Mouse (Mus musculus): ENCODE measurements around the gene H3f3b. TPM values are rescaled to one million over a fixed set of nuclear protein-coding genes. Genes with fewer than 3 reads are reported as not detected.

Gene H3f3b
- polyA plus RNA-seq, 1 experiment from 2014 or later: 647 TPM

DNA sequence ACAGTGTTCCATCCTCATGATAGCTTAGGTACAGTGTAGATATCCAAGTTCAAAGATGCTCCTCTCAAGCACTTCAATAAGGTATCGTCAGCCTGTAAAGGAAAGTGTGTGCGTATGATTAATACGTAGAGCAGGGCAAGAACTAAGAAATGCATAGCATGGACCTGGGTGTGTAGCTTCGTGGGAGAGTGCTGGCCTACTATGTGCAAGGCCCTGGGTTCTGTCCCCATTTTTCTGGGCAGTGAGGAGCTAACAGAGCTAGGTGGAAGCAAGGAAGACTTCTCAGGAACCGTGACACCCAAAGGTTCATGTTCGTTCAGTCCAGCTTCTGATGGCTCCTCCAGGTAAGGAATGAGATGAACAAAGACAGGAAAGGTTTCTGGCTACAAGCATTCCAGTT, 17.4 kb upstream of the H3f3b start:
- H3K4me3 ChIP-seq: no peak overlapping the region
- H3K27ac ChIP-seq (replicated peaks): no peak overlapping the region
- peaks cover 95% of the 10 kb centered on the region for H3K36me3 ChIP-seq
- no peak for ATAC-seq (ENCODE audit: extremely low read depth, insufficient number of reproducible peaks, low FRiP score, low TSS enrichment)
- WGBS: 91% methylated on average over 6 of the region's 6 CpGs
- no peaks in the 10 kb centered on the region for H3K27me3 ChIP-seq (replicated peaks)
- peaks cover 7% of the 10 kb centered on the region for H3K4me1 ChIP-seq
- no peak overlapping the region for H3K4me2 ChIP-seq
- no peak overlapping the region for H3K9ac ChIP-seq
- no peaks in the 10 kb centered on the region for H3K9me3 ChIP-seq

DNA sequence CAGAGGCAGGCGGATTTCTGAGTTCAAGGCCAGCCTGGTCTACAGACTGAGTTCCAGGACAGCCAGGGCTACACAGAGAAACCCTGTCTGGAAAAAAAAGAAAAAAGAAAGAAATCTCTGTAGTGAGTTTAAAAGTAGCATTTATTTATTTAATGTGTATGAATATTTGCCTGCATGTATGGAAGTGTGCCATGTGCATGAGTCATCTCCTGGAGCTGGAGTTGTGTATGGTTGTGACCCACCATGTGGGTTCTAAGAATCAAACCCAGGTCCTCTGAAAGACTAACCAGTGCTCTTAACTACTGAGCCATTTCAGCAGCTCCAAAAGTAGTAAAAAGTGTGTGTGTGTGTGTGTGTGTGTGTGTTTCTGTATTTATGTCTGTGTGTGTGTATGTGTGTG, 15.5 kb upstream of the H3f3b start:
- H3K36me3 ChIP-seq: peaks cover 93% of the 10 kb centered on the region
- H3K9me3 ChIP-seq: no peaks in the 10 kb centered on the region
- H3K4me2 ChIP-seq: no peak overlapping the region
- H3K9ac ChIP-seq: no peak overlapping the region
- H3K4me1 ChIP-seq: peaks cover 10% of the 10 kb centered on the region
- no peak for ATAC-seq (ENCODE audit: extremely low read depth, insufficient number of reproducible peaks, low FRiP score, low TSS enrichment)
- H3K27ac ChIP-seq (replicated peaks): no peak overlapping the region
- no peaks in the 10 kb centered on the region for H3K27me3 ChIP-seq (replicated peaks)
- H3K4me3 ChIP-seq: no peak overlapping the region
- 96% methylated on average over 1 of the region's 1 CpGs for WGBS

DNA sequence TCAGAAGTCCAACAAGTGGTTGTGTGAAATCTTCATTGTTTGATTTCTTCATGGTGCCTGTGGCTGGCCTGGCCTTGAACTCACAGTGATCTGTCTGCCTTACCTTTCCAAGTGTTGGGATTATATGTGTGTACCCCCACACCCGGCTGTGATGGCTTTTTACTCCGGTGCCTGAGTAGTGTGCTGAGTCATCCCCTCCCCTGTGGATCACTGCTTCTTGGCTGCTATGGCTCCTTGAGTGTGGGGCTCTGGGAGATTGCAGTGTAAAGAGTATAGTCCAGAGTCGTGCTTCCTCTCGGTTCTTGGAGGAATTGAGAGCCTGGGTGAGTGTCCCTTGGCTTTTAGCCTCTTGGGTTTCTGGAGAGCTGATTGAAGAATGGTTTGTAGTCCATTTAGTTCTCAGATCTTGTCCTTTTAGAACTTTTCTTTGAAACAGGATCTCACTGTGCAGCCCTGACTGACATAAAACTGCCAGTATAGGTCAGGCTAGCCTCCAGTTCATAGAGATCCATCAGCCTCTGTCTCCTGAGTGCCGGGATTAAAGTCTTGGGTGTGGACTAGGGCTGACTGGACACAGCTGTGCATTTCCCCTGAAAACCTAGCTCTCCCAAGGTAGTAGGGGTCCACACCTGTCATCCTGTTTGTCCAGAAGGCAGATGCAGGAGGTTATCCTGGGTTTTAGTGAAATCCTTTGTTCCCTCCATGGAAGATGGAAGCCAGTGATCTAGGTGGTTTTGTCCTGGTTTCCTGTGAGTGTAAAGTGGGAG, 14.8 kb upstream of the H3f3b start:
- Histone ChIP-seq H3K9me3 (no peaks in the 10 kb centered on the region), H3K9ac (no peak overlapping the region), H3K27me3 (replicated peaks) (no peaks in the 10 kb centered on the region), H3K4me3 (no peak overlapping the region), H3K27ac (replicated peaks) (no peak overlapping the region), H3K36me3 (peaks cover 92% of the 10 kb centered on the region), H3K4me2 (no peak overlapping the region), H3K4me1 (peaks cover 10% of the 10 kb centered on the region)
- ATAC-seq (ENCODE audit: extremely low read depth, insufficient number of reproducible peaks, low FRiP score, low TSS enrichment): no peak
- 80% methylated on average over 5 of the region's 5 CpGs for WGBS

DNA sequence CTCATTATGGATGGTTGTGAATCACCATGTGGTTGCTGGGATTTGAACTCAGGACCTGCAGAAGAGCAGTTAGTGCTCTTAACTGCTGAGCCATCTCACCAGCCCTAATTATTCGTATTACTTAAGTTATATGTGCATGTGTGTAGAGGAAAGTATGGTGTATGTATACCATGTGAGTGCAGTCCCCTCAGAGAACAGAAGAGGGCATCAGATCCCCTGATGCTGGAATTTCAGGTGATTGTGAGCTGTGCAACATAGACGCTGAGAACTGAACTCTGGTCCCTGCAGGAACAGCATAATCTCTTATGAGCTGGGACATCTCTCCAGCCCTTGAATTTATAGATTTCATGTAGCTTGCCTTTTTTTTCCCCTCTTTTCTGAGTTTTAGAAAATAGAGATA, 14.1 kb upstream of the H3f3b start:
- ATAC-seq (ENCODE audit: extremely low read depth, insufficient number of reproducible peaks, low FRiP score, low TSS enrichment): no peak
- Histone ChIP-seq H3K27ac (replicated peaks) (no peak overlapping the region), H3K9ac (no peak overlapping the region), H3K4me2 (no peak overlapping the region), H3K9me3 (no peaks in the 10 kb centered on the region), H3K36me3 (peaks cover 85% of the 10 kb centered on the region), H3K4me1 (peaks cover 10% of the 10 kb centered on the region), H3K27me3 (replicated peaks) (no peaks in the 10 kb centered on the region), H3K4me3 (no peak overlapping the region)
- WGBS: 97% methylated on average over 2 of the region's 2 CpGs

DNA sequence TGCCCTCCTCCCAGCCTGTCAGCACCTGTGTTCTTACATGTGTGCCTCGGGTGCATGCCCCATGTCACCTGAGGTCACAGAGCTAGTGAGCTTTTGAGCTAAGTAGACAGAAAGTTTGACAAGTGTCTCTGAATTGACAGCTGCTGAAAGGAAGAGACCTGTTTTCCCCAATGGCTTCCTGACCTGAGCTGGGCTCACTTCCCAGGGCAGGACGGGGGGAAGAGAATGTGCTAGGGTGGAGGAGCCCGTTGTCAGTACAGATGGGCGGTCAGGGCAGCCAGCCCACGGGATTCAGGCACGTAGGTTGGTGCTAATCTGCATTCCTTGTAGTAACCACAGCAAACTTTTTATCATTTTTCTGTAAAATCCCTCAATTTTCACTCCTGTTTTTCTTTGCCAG, 12.8 kb upstream of the H3f3b start:
- Histone ChIP-seq H3K4me2 (no peak overlapping the region), H3K27me3 (replicated peaks) (no peaks in the 10 kb centered on the region), H3K4me3 (no peak overlapping the region), H3K27ac (replicated peaks) (no peak overlapping the region), H3K4me1 (peaks cover 10% of the 10 kb centered on the region), H3K36me3 (peaks cover 78% of the 10 kb centered on the region), H3K9ac (no peak overlapping the region; the same call in 1 of the 2 replicates), H3K9me3 (no peaks in the 10 kb centered on the region)
- WGBS: 58% methylated on average over 6 of the region's 6 CpGs
- no peak for ATAC-seq (ENCODE audit: extremely low read depth, insufficient number of reproducible peaks, low FRiP score, low TSS enrichment)

DNA sequence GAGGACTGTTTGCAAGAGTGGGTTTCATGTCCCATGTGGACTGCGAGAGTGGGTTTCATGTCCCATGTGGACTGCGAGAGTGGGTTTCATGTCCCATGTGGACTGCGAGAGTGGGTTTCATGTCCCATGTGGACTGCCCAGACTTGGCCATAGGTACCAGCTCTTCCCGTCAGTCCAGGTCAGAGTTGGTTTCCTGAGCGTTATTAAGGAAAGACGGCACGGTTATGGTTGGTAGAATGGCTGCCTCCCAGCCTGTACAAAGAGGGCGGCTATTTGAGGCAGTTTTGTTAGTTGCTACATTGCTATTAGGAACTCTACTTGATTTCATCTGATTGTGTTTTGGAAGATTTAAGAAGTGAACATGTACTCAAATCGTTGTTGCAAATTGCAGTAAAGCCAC, 10.1 kb upstream of the H3f3b start:
- Histone ChIP-seq H3K4me3 (no peak overlapping the region), H3K36me3 (peaks cover 73% of the 10 kb centered on the region), H3K9ac (no peak overlapping the region), H3K27ac (replicated peaks) (no peak overlapping the region), H3K27me3 (replicated peaks) (no peaks in the 10 kb centered on the region), H3K9me3 (no peaks in the 10 kb centered on the region), H3K4me1 (peaks cover 13% of the 10 kb centered on the region), H3K4me2 (no peak overlapping the region)
- WGBS: 92% methylated on average over 9 of the region's 9 CpGs
- ATAC-seq (ENCODE audit: extremely low read depth, insufficient number of reproducible peaks, low FRiP score, low TSS enrichment): no peak

DNA sequence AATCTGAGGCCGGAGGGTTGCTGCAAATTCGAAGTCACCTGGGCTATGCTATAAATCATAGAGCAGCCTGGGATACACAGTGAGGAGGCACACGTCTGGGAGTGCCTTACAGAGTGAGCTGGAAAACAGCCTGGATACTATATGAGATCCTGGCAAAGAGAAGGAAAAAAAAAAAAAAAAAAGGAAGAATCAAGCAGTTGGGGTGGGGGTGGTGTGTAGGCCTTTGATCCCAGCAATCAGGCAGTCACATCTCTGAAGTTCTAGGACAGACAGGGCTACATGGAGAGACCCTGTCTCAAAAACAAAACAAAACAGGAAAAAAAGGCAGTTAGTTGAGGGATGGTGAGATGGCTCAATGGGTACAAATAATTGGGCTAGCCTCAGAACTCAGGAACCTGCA, 8.9 kb upstream of the H3f3b start:
- H3K9ac ChIP-seq: no peak overlapping the region
- no peak overlapping the region for H3K4me2 ChIP-seq
- H3K4me1 ChIP-seq: peaks cover 23% of the 10 kb centered on the region
- no peaks in the 10 kb centered on the region for H3K27me3 ChIP-seq (replicated peaks)
- no peak for ATAC-seq (ENCODE audit: extremely low read depth, insufficient number of reproducible peaks, low FRiP score, low TSS enrichment)
- no peak overlapping the region for H3K4me3 ChIP-seq
- H3K9me3 ChIP-seq: no peaks in the 10 kb centered on the region
- peaks cover 64% of the 10 kb centered on the region for H3K36me3 ChIP-seq
- H3K27ac ChIP-seq (replicated peaks): no peak overlapping the region
- 89% methylated on average over 3 of the region's 3 CpGs for WGBS

DNA sequence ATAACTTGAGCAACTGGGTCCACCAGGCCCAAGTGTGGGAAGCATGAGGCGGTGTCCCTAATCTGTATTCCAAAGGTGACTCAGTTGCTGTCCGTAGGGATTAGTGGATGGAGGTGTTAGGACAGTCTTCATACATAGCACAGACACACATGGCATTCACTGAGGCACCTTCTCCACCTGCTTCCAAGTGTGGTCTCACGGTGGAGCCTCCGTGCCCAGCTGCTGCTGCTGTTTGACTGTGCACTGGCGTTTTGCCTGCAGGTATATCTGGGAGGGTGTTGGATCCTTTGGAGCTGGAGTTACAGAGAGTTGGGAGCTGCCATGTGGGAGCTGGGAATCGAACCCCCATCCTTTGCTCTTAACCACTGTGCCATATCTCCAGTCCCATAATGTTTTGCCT, 6.8 kb upstream of the H3f3b start:
- peaks cover 23% of the 10 kb centered on the region for H3K4me1 ChIP-seq
- H3K4me3 ChIP-seq: no peak overlapping the region
- no peaks in the 10 kb centered on the region for H3K27me3 ChIP-seq (replicated peaks)
- no peaks in the 10 kb centered on the region for H3K9me3 ChIP-seq
- no peak overlapping the region for H3K9ac ChIP-seq
- 90% methylated on average over 6 of the region's 6 CpGs for WGBS
- H3K4me2 ChIP-seq: no peak overlapping the region
- no peak for ATAC-seq (ENCODE audit: extremely low read depth, insufficient number of reproducible peaks, low FRiP score, low TSS enrichment)
- peaks cover 48% of the 10 kb centered on the region for H3K36me3 ChIP-seq
- H3K27ac ChIP-seq (replicated peaks): no peak overlapping the region

DNA sequence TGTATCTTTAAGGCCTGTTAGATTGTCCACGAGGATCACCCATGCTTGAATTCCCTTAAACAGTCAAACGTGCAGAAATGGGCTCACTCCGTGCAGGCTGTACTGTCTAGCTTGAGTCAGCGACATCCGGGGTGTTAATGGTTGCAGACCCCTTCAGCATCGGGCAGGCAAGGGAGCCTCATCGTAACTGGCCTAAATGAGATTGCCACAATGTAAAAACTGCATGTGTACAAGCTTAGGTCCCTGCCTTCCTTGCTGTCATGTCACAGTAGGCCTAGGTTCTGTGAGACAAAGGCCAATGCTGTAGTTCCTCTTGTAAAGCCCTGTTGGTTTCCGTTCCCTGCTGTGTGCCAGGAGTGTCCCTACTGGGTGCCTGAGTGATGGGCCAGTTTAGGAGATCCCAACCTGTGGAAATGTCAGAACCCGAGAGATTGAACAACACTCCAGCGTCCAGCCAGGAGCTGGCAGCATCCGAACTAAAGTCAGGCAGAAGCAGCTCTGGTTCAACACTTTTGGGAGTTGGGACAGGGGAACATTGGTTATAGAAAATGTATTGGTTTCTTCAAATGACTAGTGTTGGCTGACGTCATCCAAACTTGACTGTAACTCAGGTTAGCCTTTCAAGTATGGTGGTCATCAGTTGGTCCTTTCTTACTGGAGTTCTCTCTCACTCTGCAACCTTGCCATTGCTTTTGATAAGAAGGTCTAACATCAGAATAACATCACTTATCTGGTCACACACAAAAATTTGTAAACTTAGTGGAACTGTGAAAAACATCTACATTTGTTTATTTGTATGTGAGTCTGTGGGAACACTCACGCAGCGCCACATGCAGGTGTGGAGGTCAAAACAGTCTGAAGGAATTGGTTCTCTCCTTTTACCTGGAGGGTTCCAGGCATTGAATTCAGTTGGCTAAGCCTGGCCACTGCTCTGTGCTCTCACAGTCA, 3.4 kb upstream of the H3f3b start:
- peaks cover 30% of the 10 kb centered on the region for H3K4me1 ChIP-seq
- H3K27ac ChIP-seq (replicated peaks): peak overlapping the region; percentile 99
- WGBS: 27% methylated on average over 14 of the region's 14 CpGs
- peak overlapping the region; percentile 87 for H3K4me2 ChIP-seq
- H3K4me3 ChIP-seq: peak overlapping the region; percentile 64
- peak overlapping the region; percentile 92 for H3K9ac ChIP-seq
- ATAC-seq (ENCODE audit: extremely low read depth, insufficient number of reproducible peaks, low FRiP score, low TSS enrichment): no peak
- H3K27me3 ChIP-seq (replicated peaks): no peaks in the 10 kb centered on the region
- H3K36me3 ChIP-seq: peaks cover 25% of the 10 kb centered on the region
- H3K9me3 ChIP-seq: no peaks in the 10 kb centered on the region

DNA sequence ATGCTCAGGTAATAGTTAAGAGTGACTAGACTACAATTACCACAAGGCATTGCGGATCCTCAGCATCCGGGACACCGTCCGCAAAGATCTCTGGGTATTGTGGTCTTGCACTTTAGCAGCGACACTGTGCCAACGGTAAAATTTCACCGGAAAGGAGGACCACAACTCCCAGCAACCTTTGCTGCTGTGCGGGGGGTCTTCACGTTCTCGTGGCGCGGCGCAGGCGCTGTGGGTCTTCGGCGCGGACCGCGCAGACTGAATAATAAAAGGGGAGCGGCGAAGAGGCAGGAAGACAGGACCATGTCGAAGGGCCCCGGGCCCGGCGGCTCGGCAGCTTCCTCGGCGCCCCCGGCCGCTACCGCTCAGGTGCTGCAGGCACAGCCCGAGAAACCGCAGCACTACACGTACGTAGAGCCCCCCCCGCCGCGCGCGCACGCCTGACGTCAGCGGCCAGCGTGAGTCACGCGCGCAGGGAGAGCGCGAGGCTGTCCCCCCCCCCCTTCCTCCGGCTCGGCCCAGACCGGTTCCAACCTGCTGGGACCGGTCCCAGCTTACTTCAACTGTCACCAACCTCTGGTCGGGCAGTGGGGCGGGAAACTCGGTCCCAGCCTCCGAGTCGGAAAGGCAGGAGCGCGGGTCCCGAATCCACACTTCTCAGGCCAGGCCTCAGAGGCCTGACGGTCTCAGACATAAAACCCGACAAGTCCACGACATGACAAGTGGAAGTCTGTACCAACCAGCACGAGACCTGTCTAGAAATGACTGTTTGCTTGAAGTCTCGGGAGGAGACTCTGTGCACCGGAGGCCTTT, 2.5 kb upstream of the H3f3b start, which contains the start of gene Unk:
Gene Unk, plus strand, starts transcription at position 235 of the 810 bp plus-strand sequence.
- Histone ChIP-seq H3K9me3 (no peaks in the 10 kb centered on the region), H3K9ac (peak within 1 kb of the TSS; percentile 92), H3K27ac (replicated peaks) (peak within 1 kb of the TSS; percentile 99), H3K4me2 (peak within 1 kb of the TSS; percentile 87), H3K4me1 (peaks cover 30% of the 10 kb centered on the region), H3K4me3 (peak within 1 kb of the TSS; percentile 64), H3K27me3 (replicated peaks) (no peaks in the 10 kb centered on the region), H3K36me3 (peaks cover 20% of the 10 kb centered on the region)
- WGBS: under 1% methylated on average over 65 of the region's 67 CpGs
- peak; percentile 92 for ATAC-seq (ENCODE audit: extremely low read depth, insufficient number of reproducible peaks, low FRiP score, low TSS enrichment)

All from heart, embryonic 13.5 days (tissue).